Mouse (Mus musculus) liver, postnatal 0 days (tissue): ENCODE measurements at regions not wholly inside any gene's neighbourhood (a gene's known extent, or its start where the extent isn't known, plus 50 kb on each side); places are given as distances from the start of the nearest gene placed in this dataset.

Experiments used
- ATAC-seq: fragments of 200-750 bp; cut with Nextera tagmentation; 2 replicates; pipeline ENCODE4 v1.8.0; 2017; ENCODE audit warnings: mild to moderate bottlenecking, moderate library complexity
- DNase-seq: peaks from one replicate; pipeline ENCODE4 v3.0.0-alpha.2; 2016
- H3K27ac ChIP-seq: fragments of 300-500 bp; sonication (generic); 2 replicates; pipeline ENCODE4 v1.5.1; 2014; ENCODE audit warnings: antibody characterized with exemption, moderate library complexity, mild to moderate bottlenecking, low read depth
- H3K27me3 ChIP-seq: fragments of 300-500 bp; sonication (generic); 2 replicates; pipeline ENCODE4 v1.6.1; 2014; ENCODE audit warnings: low read length, control low read depth, mixed read lengths; ENCODE audit not compliant: insufficient read depth
- H3K36me3 ChIP-seq: fragments of 300-500 bp; sonication (generic); replicated peaks from 2 replicates; pipeline ENCODE4 v1.6.1; 2014; ENCODE audit warnings: mild to moderate bottlenecking, control low read depth, low read length, moderate library complexity, mixed read lengths; ENCODE audit not compliant: insufficient read depth
- H3K4me1 ChIP-seq: fragments of 300-500 bp; sonication (generic); 2 replicates; pipeline ENCODE4 v1.6.1; 2014; ENCODE audit warnings: antibody characterized with exemption, mild to moderate bottlenecking, control low read depth; ENCODE audit not compliant: insufficient read depth
- H3K4me2 ChIP-seq: fragments of 300-500 bp; sonication (generic); 2 replicates; pipeline ENCODE4 v1.6.1; 2014; ENCODE audit warnings: low read depth, mild to moderate bottlenecking, low read length, moderate library complexity, mixed read lengths
- H3K4me3 ChIP-seq: fragments of 300-500 bp; sonication (generic); 2 replicates; pipeline ENCODE4 v1.5.1; 2014; ENCODE audit warnings: low read depth, low read length
- H3K9ac ChIP-seq: fragments of 300-500 bp; sonication (generic); replicated peaks from 2 replicates; pipeline ENCODE4 v1.6.1; 2014; ENCODE audit warnings: mild to moderate bottlenecking, moderate library complexity
- H3K9me3 ChIP-seq: fragments of 300-500 bp; sonication (generic); 2 replicates; pipeline ENCODE4 v1.6.1; 2016; ENCODE audit warnings: mild to moderate bottlenecking, control low read depth, low read length, mixed read lengths
- CTCF ChIP-seq: sonication (generic); IDR thresholded peaks from 2 replicates; pipeline ENCODE4 v1.5.1; 2016; ENCODE audit warnings: antibody characterized with exemption, low read depth
- EP300 ChIP-seq: IDR thresholded peaks from 2 replicates; pipeline ENCODE4 v1.6.1; 2016; ENCODE audit warnings: antibody characterized with exemption, low read depth, mild to moderate bottlenecking
- WGBS: fragments of 180-500 bp; shearing (Covaris S2); extraction: QIAGEN DNeasy Blood & Tissue Kit; methylation state at CpG from one replicate; pipeline ENCODE4 v1.1.7; 2014; ENCODE audit not compliant: insufficient replicate concordance; 5-methylcytosine and 5-hydroxymethylcytosine counted together

GRCm38 (mm10) chr19:14695369-14695768 is 97.5 kb upstream of the Tle4 start:
- H3K4me1 ChIP-seq: no peaks in the 10 kb centered on the region
- 71% methylated on average over 10 of the region's 10 CpGs for WGBS
- H3K27ac ChIP-seq: no peak overlapping the region
- H3K27me3 ChIP-seq: no peaks in the 10 kb centered on the region
- H3K9me3 ChIP-seq: no peaks in the 10 kb centered on the region
- DNase-seq (no peak), ATAC-seq (no peak)
- H3K4me2 ChIP-seq: no peak overlapping the region
- TF ChIP-seq CTCF: no peak
- no peak for TF ChIP-seq EP300
- no peak overlapping the region for H3K9ac ChIP-seq
- H3K36me3 ChIP-seq: no peaks in the 10 kb centered on the region
- H3K4me3 ChIP-seq: no peak overlapping the region

GRCm38 (mm10) chr19:14692183-14692582 is 94.3 kb upstream of the Tle4 start:
- Histone ChIP-seq H3K4me3 (no peak overlapping the region), H3K9me3 (no peaks in the 10 kb centered on the region), H3K4me1 (no peaks in the 10 kb centered on the region), H3K4me2 (no peak overlapping the region), H3K9ac (no peak overlapping the region), H3K27me3 (no peaks in the 10 kb centered on the region), H3K27ac (no peak overlapping the region), H3K36me3 (no peaks in the 10 kb centered on the region)
- DNase-seq (no peak), ATAC-seq (no peak)
- TF ChIP-seq CTCF: peak; percentile 45
- no peak for TF ChIP-seq EP300

- ATAC-seq: no peak
Observed at GRCm38 (mm10) chr19:14685628-14686027, 87.8 kb upstream of the Tle4 start.

GRCm38 (mm10) chr19:14684669-14685068 is 86.8 kb upstream of the Tle4 start:
- ATAC-seq (no peak), DNase-seq (no peak)
- Histone ChIP-seq H3K4me3 (no peak overlapping the region), H3K27me3 (no peaks in the 10 kb centered on the region), H3K9ac (no peak overlapping the region), H3K36me3 (no peaks in the 10 kb centered on the region), H3K9me3 (no peaks in the 10 kb centered on the region), H3K4me2 (no peak overlapping the region), H3K4me1 (no peaks in the 10 kb centered on the region), H3K27ac (no peak overlapping the region)
- 82% methylated on average over 3 of the region's 3 CpGs for WGBS
- TF ChIP-seq EP300: no peak
- no peak for TF ChIP-seq CTCF

More at GRCm38 (mm10) chr19:14685628-14686027, 87.8 kb upstream of the Tle4 start:
- no peak for DNase-seq
- WGBS: 81% methylated on average over 1 of the region's 1 CpGs
- H3K9ac ChIP-seq: no peak overlapping the region
- H3K36me3 ChIP-seq: no peaks in the 10 kb centered on the region
- no peaks in the 10 kb centered on the region for H3K4me1 ChIP-seq
- no peaks in the 10 kb centered on the region for H3K27me3 ChIP-seq
- H3K4me3 ChIP-seq: no peak overlapping the region
- H3K4me2 ChIP-seq: no peak overlapping the region
- no peaks in the 10 kb centered on the region for H3K9me3 ChIP-seq
- TF ChIP-seq CTCF: no peak
- no peak for TF ChIP-seq EP300
- H3K27ac ChIP-seq: no peak overlapping the region

- Histone ChIP-seq H3K9me3 (no peaks in the 10 kb centered on the region), H3K27me3 (no peaks in the 10 kb centered on the region), H3K4me1 (no peaks in the 10 kb centered on the region), H3K4me3 (no peak overlapping the region), H3K9ac (no peak overlapping the region), H3K4me2 (no peak overlapping the region), H3K27ac (no peak overlapping the region), H3K36me3 (no peaks in the 10 kb centered on the region)
- WGBS: 45% methylated on average over 11 of the region's 11 CpGs
- ATAC-seq: no peak
- TF ChIP-seq EP300 (no peak), CTCF (no peak)
- no peak for DNase-seq
Observed at GRCm38 (mm10) chr19:14681306-14681705, 83.5 kb upstream of the Tle4 start.

- DNase-seq (no peak), ATAC-seq (no peak)
- no peak overlapping the region for H3K4me3 ChIP-seq
- no peaks in the 10 kb centered on the region for H3K36me3 ChIP-seq
- no peak overlapping the region for H3K4me2 ChIP-seq
- TF ChIP-seq EP300: no peak
- no peak for TF ChIP-seq CTCF
- H3K27ac ChIP-seq: no peak overlapping the region
- H3K9me3 ChIP-seq: no peaks in the 10 kb centered on the region
- no peak overlapping the region for H3K9ac ChIP-seq
- no peaks in the 10 kb centered on the region for H3K27me3 ChIP-seq
- H3K4me1 ChIP-seq: no peaks in the 10 kb centered on the region
- WGBS: 91% methylated on average over 2 of the region's 2 CpGs
Observed at GRCm38 (mm10) chr19:14679776-14680175, 81.9 kb upstream of the Tle4 start.

GRCm38 (mm10) chr19:14678584-14678983 is 80.7 kb upstream of the Tle4 start:
- no peak overlapping the region for H3K4me2 ChIP-seq
- H3K9me3 ChIP-seq: no peaks in the 10 kb centered on the region
- H3K27ac ChIP-seq: no peak overlapping the region
- H3K4me1 ChIP-seq: no peaks in the 10 kb centered on the region
- TF ChIP-seq CTCF (no peak), EP300 (no peak)
- ATAC-seq (no peak), DNase-seq (no peak)
- WGBS: 59% methylated on average over 4 of the region's 4 CpGs
- no peaks in the 10 kb centered on the region for H3K27me3 ChIP-seq
- H3K36me3 ChIP-seq: no peaks in the 10 kb centered on the region
- H3K9ac ChIP-seq: no peak overlapping the region
- no peak overlapping the region for H3K4me3 ChIP-seq
